Mouse (Mus musculus) heart, postnatal 0 days (tissue): ENCODE measurements at regions not wholly inside any gene's neighbourhood (a gene's known extent, or its start where the extent isn't known, plus 50 kb on each side); places are given as distances from the start of the nearest gene placed in this dataset.

Experiments
- ATAC-seq: fragments of 200-750 bp; cut with Nextera tagmentation; 2 replicates; pipeline ENCODE4 v1.8.0; 2017; ENCODE audit warnings: low read depth, moderate number of reproducible peaks, moderate library complexity; ENCODE audit not compliant: insufficient read depth
- DNase-seq: peaks from one replicate; pipeline ENCODE4 v3.0.0-alpha.2; 2016; ENCODE audit warnings: low spot score
- H3K27ac ChIP-seq: fragments of 300-500 bp; sonication (generic); 2 replicates; pipeline ENCODE4 v1.5.1; 2014; ENCODE audit warnings: low read depth, mild to moderate bottlenecking
- H3K27me3 ChIP-seq: fragments of 300-500 bp; sonication (generic); 2 replicates; pipeline ENCODE4 v1.6.1; 2014; ENCODE audit warnings: low read length, mixed read lengths; ENCODE audit not compliant: control insufficient read depth, insufficient read depth
- H3K36me3 ChIP-seq: fragments of 300-500 bp; sonication (generic); replicated peaks from 2 replicates; pipeline ENCODE4 v1.6.1; 2014; ENCODE audit warnings: low read length, mixed read lengths; ENCODE audit not compliant: control insufficient read depth, insufficient read depth
- H3K4me1 ChIP-seq: fragments of 300-500 bp; sonication (generic); 2 replicates; pipeline ENCODE4 v1.6.1; 2014; ENCODE audit warnings: antibody characterized with exemption; ENCODE audit not compliant: control insufficient read depth, insufficient read depth
- H3K4me2 ChIP-seq: fragments of 300-500 bp; sonication (generic); 2 replicates; pipeline ENCODE4 v1.6.1; 2014; ENCODE audit warnings: low read depth, mild to moderate bottlenecking, low read length, moderate library complexity
- H3K4me3 ChIP-seq: fragments of 300-500 bp; sonication (generic); 2 replicates; pipeline ENCODE4 v1.5.1; 2014; ENCODE audit warnings: low read depth, low read length
- H3K9ac ChIP-seq: fragments of 300-500 bp; sonication (generic); replicated peaks from 2 replicates; pipeline ENCODE4 v1.6.1; 2014; ENCODE audit warnings: low read depth, low read length, mixed read lengths
- H3K9me3 ChIP-seq: fragments of 300-500 bp; sonication (generic); replicated peaks from 2 replicates; pipeline ENCODE4 v1.6.1; 2016; ENCODE audit warnings: low read length; ENCODE audit not compliant: control insufficient read depth
- CTCF ChIP-seq: IDR thresholded peaks from 2 replicates; pipeline ENCODE4 v1.5.1; 2016; ENCODE audit warnings: antibody characterized with exemption, control low read depth, low read depth
- EP300 ChIP-seq: IDR thresholded peaks from 2 replicates; pipeline ENCODE4 v1.6.1; 2016; ENCODE audit warnings: antibody characterized with exemption, low read depth
- WGBS: fragments of 180-500 bp; shearing (Covaris S2); extraction: QIAGEN DNeasy Blood & Tissue Kit; methylation state at CpG from one replicate; pipeline ENCODE4 v1.1.7; 2014; 5-methylcytosine and 5-hydroxymethylcytosine counted together

DNA sequence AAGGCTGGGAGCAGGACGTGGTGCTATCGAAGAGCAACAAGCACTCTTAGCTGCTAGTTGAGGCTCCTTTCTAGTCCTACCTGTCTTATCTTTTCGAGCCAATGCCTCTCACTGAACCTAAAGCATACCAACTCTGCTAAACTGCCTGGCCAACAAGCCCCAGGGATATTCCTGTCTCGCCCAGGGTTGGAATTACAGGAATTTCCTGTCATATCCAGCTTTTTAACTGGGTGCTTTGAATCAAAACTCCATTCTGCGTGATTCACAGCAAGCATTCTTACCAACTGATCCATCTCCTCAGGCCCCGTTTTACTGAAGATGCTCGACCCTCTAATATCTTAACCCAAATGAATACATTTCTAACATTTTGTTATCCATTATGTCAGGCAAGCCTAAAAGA is 412.3 kb downstream of the Efna5 start:
- H3K27ac ChIP-seq: no peak overlapping the region
- 54% methylated on average over 7 of the region's 7 CpGs for WGBS
- no peak overlapping the region for H3K9ac ChIP-seq
- no peaks in the 10 kb centered on the region for H3K4me1 ChIP-seq
- no peak for TF ChIP-seq EP300
- no peak for TF ChIP-seq CTCF
- no peaks in the 10 kb centered on the region for H3K36me3 ChIP-seq
- no peaks in the 10 kb centered on the region for H3K9me3 ChIP-seq
- no peaks in the 10 kb centered on the region for H3K27me3 ChIP-seq
- no peak overlapping the region for H3K4me2 ChIP-seq
- no peak overlapping the region for H3K4me3 ChIP-seq
- DNase-seq (no peak), ATAC-seq (no peak)

DNA sequence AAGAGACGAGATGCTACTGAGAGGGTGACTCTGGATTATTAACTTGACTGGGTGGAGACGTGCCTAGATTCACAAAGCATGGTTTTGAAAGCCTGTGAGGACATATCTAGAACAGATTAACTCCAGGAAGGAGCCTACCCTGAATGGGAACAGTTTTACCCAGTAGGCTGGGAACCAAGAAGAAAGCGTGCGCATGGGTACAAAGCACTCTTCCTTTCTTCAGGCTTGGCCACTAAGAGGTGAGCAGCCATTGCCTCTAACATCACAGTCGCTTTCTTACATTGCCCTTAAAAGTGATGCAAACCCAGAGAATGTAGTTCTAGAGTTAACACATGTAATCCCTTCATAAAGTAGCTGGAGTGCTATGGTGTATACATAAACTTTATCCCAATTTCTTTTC is 414.0 kb downstream of the Efna5 start:
- Histone ChIP-seq H3K9me3 (no peaks in the 10 kb centered on the region), H3K4me1 (no peaks in the 10 kb centered on the region), H3K9ac (no peak overlapping the region), H3K4me2 (no peak overlapping the region), H3K36me3 (no peaks in the 10 kb centered on the region), H3K27ac (no peak overlapping the region), H3K4me3 (no peak overlapping the region), H3K27me3 (no peaks in the 10 kb centered on the region)
- no peak for ATAC-seq
- WGBS: 78% methylated on average over 5 of the region's 5 CpGs
- TF ChIP-seq EP300 (no peak), CTCF (no peak)
- DNase-seq: no peak

DNA sequence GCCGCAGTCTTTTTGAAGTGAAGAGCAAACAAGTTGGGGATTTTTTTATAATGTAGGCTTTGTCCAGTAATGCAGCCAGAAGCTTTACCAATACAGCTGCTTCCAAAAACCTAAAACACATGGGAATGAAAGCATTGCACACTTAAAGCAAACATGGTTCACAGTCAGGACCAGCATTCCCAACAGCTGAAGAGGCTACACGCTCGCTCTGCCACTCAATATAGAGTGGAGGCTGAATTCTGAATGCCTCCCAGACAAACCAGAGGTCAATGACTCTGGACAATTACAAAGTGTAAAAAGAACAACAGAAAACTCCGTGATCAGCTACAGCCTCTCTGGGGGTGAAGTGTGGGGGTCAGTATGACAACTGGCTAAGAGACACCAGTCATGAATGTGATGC is 416.1 kb downstream of the Efna5 start:
- no peak for TF ChIP-seq EP300
- no peak for TF ChIP-seq CTCF
- no peak overlapping the region for H3K27ac ChIP-seq
- no peak overlapping the region for H3K9ac ChIP-seq
- H3K9me3 ChIP-seq: no peaks in the 10 kb centered on the region
- no peak overlapping the region for H3K4me3 ChIP-seq
- WGBS: 85% methylated on average over 4 of the region's 4 CpGs
- no peaks in the 10 kb centered on the region for H3K4me1 ChIP-seq
- DNase-seq (no peak), ATAC-seq (no peak)
- no peak overlapping the region for H3K4me2 ChIP-seq
- H3K36me3 ChIP-seq: no peaks in the 10 kb centered on the region
- H3K27me3 ChIP-seq: no peaks in the 10 kb centered on the region

DNA sequence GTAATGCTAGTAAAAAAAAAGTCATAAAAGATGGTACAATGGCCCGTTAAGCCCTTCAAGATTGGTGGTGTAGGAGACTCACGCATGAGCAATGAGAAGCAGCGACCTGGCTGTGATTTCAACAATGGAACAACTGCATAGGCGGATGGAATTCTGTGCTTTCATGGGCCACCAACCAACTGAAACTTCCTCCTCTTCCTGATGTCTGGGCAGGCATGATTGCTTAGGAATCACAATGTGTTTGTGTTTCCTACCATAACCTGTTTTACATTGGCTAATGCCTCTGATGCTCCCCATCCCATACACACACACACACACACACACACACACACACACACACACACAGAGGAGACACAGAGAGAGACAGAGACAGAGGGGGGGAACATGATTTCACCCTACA is 416.9 kb downstream of the Efna5 start:
- no peak for TF ChIP-seq EP300
- no peak for TF ChIP-seq CTCF
- DNase-seq (no peak), ATAC-seq (no peak)
- H3K27me3 ChIP-seq: no peaks in the 10 kb centered on the region
- H3K27ac ChIP-seq: no peak overlapping the region
- H3K4me2 ChIP-seq: no peak overlapping the region
- H3K4me1 ChIP-seq: no peaks in the 10 kb centered on the region
- no peak overlapping the region for H3K9ac ChIP-seq
- no peaks in the 10 kb centered on the region for H3K9me3 ChIP-seq
- 74% methylated on average over 4 of the region's 4 CpGs for WGBS
- no peak overlapping the region for H3K4me3 ChIP-seq
- no peaks in the 10 kb centered on the region for H3K36me3 ChIP-seq

DNA sequence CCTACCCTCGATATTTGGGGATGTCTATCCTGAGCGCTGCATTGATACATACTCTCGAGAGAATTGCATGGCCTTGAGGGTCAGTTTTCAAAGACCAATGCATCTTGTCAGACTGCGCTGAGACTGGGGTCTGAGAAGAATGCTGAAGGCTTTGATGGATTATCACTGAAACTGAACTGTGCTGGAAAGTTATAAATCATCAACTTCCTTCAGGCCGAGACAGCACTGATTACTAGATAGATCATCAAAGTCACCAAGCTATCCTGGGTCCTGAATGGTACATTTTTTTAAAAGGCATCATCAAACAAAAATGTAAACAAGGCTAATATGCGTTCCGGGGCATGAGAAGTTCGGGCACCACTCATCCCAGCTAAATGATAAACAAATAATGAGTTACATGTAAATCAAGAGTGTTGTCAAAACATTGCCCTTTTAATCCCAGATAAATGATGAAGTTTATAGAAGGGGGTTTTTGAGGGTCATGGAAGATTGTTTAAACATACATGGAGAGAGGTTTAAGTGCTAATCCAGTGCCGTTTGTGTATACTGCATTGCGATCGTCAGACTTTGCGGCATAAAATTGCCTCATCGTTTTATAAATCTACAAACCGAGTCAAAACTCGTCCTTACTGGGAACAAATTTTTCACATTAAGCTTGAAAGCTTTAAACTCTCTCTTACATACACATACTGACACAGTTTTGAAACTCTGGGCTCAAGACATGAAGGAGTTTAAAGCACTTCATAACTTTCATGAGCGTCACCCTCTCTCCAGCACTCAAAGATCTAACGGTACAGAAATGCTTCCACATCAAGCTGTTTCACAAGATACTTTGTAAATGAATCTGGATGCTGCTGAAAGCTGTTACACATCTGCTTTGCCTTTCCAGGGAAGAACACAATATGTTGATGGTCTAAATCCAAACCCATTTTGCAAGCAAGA is 419.5 kb downstream of the Efna5 start:
- Histone ChIP-seq H3K9me3 (no peaks in the 10 kb centered on the region), H3K27ac (no peak overlapping the region), H3K27me3 (no peaks in the 10 kb centered on the region), H3K4me2 (no peak overlapping the region), H3K36me3 (no peaks in the 10 kb centered on the region), H3K4me3 (no peak overlapping the region), H3K9ac (no peak overlapping the region), H3K4me1 (no peaks in the 10 kb centered on the region)
- TF ChIP-seq CTCF (no peak), EP300 (no peak)
- 79% methylated on average over 17 of the region's 17 CpGs for WGBS
- ATAC-seq: no peak
- DNase-seq: no peak

DNA sequence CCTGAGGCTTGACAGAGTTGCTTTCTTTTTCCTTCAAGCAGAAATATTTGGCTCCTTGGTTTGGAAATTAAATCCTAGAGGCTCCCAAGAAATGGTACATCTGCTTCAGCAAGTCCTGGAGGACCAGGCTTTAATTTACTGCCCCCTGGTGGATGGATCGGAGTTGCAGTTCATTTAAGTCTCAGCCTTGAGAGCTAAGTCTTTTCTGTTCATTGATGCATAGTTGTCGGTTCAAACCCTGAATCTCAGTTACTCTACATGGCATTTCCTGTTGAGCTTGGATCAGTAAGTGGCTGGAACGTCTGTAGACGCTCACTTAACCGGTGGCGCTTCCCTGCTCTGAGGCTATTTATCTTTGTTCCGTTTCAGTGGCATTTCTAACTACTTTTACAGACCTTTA is 422.2 kb downstream of the Efna5 start:
- no peaks in the 10 kb centered on the region for H3K27me3 ChIP-seq
- TF ChIP-seq CTCF (peak; percentile 70), EP300 (no peak)
- H3K9me3 ChIP-seq: no peaks in the 10 kb centered on the region
- DNase-seq (peak; percentile 50), ATAC-seq (no peak)
- no peak overlapping the region for H3K27ac ChIP-seq
- H3K9ac ChIP-seq: no peak overlapping the region
- no peaks in the 10 kb centered on the region for H3K4me1 ChIP-seq
- 45% methylated on average over 7 of the region's 7 CpGs for WGBS
- no peaks in the 10 kb centered on the region for H3K36me3 ChIP-seq
- no peak overlapping the region for H3K4me2 ChIP-seq
- no peak overlapping the region for H3K4me3 ChIP-seq
